Mouse (Mus musculus): ENCODE measurements around the gene Ugt1a2.
"Not testable (repeated sequence)": the region's sequence is repeated elsewhere in the genome, so short reads cannot be mapped to it uniquely, and the experiment has no call there.

DNA sequence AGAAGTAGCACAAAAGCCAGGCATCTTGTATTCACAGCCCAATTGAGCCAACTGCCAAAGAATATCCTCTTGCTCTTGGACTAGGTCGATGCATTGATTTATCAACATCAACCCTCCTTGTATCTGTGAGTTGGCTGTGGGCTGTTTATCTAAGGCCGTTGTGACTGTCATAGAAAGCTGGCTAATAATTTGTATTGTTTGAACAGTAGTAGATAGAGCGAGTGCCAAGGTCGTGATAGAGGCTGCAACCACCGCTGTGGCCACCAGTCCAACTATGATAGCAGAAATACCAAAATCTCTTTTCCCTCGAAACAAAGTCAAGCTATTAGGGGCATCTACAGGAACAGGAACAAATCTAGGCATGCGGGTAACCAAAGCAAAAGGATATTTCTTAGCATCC, 28.2 kb upstream of the Ugt1a2 start:
- not testable (repeated sequence) for TF ChIP-seq CTCF (IDR thresholded peaks at IDR 0.05; ENCODE audit: control insufficient read depth, insufficient read depth, insufficient read length); MAX (IDR thresholded peaks at IDR 0.05); CEBPB (IDR thresholded peaks at IDR 0.05; ENCODE audit: low read depth); MYOD1 (IDR thresholded peaks at IDR 0.05; ENCODE audit: control insufficient read depth, insufficient read length, low read depth)
